Mouse (Mus musculus) cerebellum, adult 2 months (tissue): ENCODE results near the gene Arl8a. TPM values are rescaled to one million over a fixed set of nuclear protein-coding genes. Genes with fewer than 3 reads are reported as not detected.

ENCODE experiments used
- DNase-seq, 2 experiments: peaks; one replicate each; pipeline ENCODE4 v3.0.0; 2021
- H3K27ac ChIP-seq: fragments of 200-500 bp; 2 replicates; pipeline ENCODE4 v1.5.1; 2012; ENCODE audit warnings: low read length, control low read depth, inconsistent platforms; ENCODE audit not compliant: insufficient read depth
- H3K27me3 ChIP-seq: fragments of 200-500 bp; 2 replicates; pipeline ENCODE4 v1.6.1; 2012; ENCODE audit warnings: inconsistent platforms, mild to moderate bottlenecking, low read length, moderate library complexity; ENCODE audit not compliant: control insufficient read depth, insufficient read depth
- H3K4me1 ChIP-seq: fragments of 200-500 bp; 2 replicates; pipeline ENCODE4 v1.6.1; 2011; ENCODE audit warnings: low read length; ENCODE audit not compliant: control insufficient read depth, insufficient read depth
- H3K4me3 ChIP-seq: fragments of 200-500 bp; replicated peaks from 2 replicates; pipeline ENCODE3; 2011; ENCODE audit warnings: mild to moderate bottlenecking, low read depth, low read length, control low read depth; ENCODE audit not compliant: insufficient read depth
- CTCF ChIP-seq: fragments of 200-500 bp; IDR thresholded peaks from 2 replicates; pipeline ENCODE4 v1.5.1; 2011; ENCODE audit warnings: low read depth, mild to moderate bottlenecking, control low read depth, low read length, moderate library complexity, borderline replicate concordance; ENCODE audit not compliant: insufficient read depth
- POLR2A ChIP-seq: fragments of 200-500 bp; IDR thresholded peaks from 2 replicates; pipeline ENCODE4 v1.6.1; 2011; ENCODE audit warnings: low read length, control low read depth, borderline replicate concordance; ENCODE audit not compliant: insufficient read depth
- WGBS: fragments of 180-500 bp; shearing (Covaris S2); methylation state at CpG from one replicate; pipeline ENCODE4 v1.1.7; 2018; 5-methylcytosine and 5-hydroxymethylcytosine counted together
- polyA plus RNA-seq: library from polyadenylated mRNA; depleted of rRNA; stranded (reverse); fragments of >200 nt; gene quantifications from 2 replicates; pipeline ENCODE4 v1.2.3, GENCODE M21; 2012

Gene Arl8a
- polyA plus RNA-seq, 1 experiment = 297 TPM

DNA sequence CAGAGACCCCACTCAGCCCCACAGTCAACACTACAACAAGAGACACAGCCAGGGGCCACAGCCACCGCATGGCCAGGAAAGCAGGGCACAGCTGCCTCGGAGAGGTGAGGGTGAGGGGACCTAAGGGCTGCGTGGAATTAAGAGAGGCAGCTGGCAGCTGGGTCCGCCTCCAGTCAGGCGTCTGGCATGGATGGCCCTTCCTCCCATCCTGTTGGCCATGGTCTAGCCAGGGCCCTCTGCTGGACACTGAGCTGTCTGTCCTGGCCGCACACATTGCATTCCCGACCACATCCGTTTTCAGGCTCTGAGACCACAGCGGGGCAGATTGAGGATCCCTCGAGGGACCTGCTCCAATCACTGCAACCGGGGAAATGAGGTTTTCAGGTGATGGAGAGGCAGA is 20.8 kb downstream of the Arl8a start, which contains the start of gene Gpr37l1:
Gene Gpr37l1, minus strand, starts transcription at position 247 of the 400 bp plus-strand sequence.
- TF ChIP-seq CTCF = peak; percentile 22; the same call in 1 of the 2 replicates
- TF ChIP-seq POLR2A = no peak
- peak in 1 of 2 experiments; percentile 53 for DNase-seq
- 28% methylated on average over 11 of the region's 11 CpGs for WGBS
- Histone ChIP-seq H3K4me1 (peaks cover 3% of the 10 kb centered on the region; the same call in 1 of the 2 replicates), H3K27ac (no peak within 1 kb of the TSS), H3K4me3 (peak within 1 kb of the TSS; percentile 17), H3K27me3 (no peaks in the 10 kb centered on the region)

- Histone ChIP-seq H3K4me1 (peaks cover 3% of the 10 kb centered on the region; the same call in 1 of the 2 replicates), H3K4me3 (no peak overlapping the region), H3K27me3 (no peaks in the 10 kb centered on the region), H3K27ac (no peak overlapping the region)
- TF ChIP-seq CTCF (no peak), POLR2A (no peak)
- DNase-seq = no peak
- WGBS = 94% methylated on average over 10 of the region's 10 CpGs
Observed at GRCm38 (mm10) chr1:135168453-135169200, 22.0 kb downstream of the Arl8a start.

- H3K27ac ChIP-seq = peak overlapping the region; percentile 55; the same call in 1 of the 2 replicates
- WGBS = 5% methylated on average over 12 of the region's 12 CpGs
Observed at GRCm38 (mm10) chr1:135169556-135170224, 23.1 kb downstream of the Arl8a start.

GRCm38 (mm10) chr1:135170299-135170698 is 23.7 kb downstream of the Arl8a start:
- Histone ChIP-seq H3K4me3 (no peak overlapping the region), H3K27ac (no peak overlapping the region)
- WGBS = 69% methylated on average over 10 of the region's 10 CpGs

More at GRCm38 (mm10) chr1:135169556-135170224, 23.1 kb downstream of the Arl8a start:
- H3K4me1 ChIP-seq = peaks cover 3% of the 10 kb centered on the region; the same call in 1 of the 2 replicates
- H3K27me3 ChIP-seq = no peaks in the 10 kb centered on the region
- DNase-seq = peak in 1 of 2 experiments; percentile 46
- H3K4me3 ChIP-seq = peak overlapping the region; percentile 2
- no peak for TF ChIP-seq CTCF
- no peak for TF ChIP-seq POLR2A

DNA sequence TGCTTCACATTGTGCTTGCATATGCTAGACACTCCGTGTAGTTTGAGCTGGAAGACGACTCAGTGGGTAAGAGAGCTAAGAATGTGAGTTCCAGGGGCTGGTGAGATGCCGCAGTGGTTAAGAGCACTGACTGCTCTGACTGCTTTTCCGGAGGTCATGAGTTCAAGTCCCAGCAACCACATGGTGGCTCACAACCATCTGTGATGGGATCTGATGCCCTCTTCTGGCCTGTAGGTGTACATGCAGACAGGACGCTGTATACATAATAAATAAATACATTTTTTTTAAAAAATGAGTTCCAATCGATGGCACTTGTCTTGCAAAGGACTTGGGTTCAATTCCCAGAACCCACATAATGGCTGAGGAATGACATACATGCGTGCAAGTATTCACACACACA is 24.6 kb downstream of the Arl8a start:
- Histone ChIP-seq H3K4me1 (peaks cover 3% of the 10 kb centered on the region; the same call in 1 of the 2 replicates), H3K4me3 (no peak overlapping the region), H3K27ac (no peak overlapping the region), H3K27me3 (no peaks in the 10 kb centered on the region)
- TF ChIP-seq CTCF = 0 out of 2 replicates have a peak, but pooled peaks have one; percentile 17
- no peak for TF ChIP-seq POLR2A
- DNase-seq = no peak
- WGBS = 88% methylated on average over 7 of the region's 7 CpGs

More at GRCm38 (mm10) chr1:135170299-135170698, 23.7 kb downstream of the Arl8a start:
- Histone ChIP-seq H3K27me3 (no peaks in the 10 kb centered on the region), H3K4me1 (peaks cover 3% of the 10 kb centered on the region; the same call in 1 of the 2 replicates)
- DNase-seq = no peak
- TF ChIP-seq CTCF (no peak), POLR2A (no peak)

DNA sequence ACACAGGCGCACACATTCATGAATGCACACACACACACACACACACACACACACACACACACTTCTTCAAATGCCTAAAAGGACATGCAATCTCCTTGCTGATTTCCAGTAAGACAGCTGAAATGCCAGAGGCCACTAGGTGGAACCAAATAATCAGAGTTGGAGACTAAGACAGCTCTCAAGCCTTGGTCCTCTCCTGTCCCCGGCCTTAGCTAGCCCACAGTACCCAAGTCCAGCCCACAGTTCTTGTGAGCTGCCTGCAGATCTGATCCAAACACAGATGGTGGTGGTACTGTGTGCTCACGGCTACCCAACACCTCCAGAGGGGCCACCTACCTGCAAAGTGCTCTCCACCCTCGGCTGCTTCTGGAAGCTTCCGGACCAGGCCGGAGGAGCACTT is 25.4 kb downstream of the Arl8a start:
- no peaks in the 10 kb centered on the region for H3K27me3 ChIP-seq
- TF ChIP-seq POLR2A (no peak), CTCF (peak; percentile 77)
- H3K4me1 ChIP-seq = peaks cover 3% of the 10 kb centered on the region; the same call in 1 of the 2 replicates
- H3K4me3 ChIP-seq = no peak overlapping the region
- WGBS = 49% methylated on average over 6 of the region's 6 CpGs
- H3K27ac ChIP-seq = no peak overlapping the region
- peak; percentile 59 to 74 for DNase-seq

DNA sequence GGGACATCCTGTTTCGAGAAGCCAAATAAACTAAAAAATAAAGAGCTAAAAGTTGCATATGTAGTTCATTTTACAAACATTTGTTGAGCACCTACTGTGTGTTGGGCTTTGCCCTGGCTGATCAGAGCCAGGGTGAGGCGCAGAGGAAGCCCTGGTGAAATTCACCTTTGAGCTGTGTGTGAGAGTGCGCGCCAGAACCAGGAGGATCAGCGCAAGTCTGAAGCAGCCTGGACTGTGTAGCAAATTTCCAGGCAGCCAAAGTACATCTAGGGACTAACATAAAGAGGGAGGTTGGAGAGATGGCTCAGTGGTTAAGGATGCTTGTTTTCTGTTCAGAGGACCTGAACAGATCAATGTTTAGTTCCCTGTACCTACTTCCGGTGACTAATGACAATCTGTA is 26.7 kb downstream of the Arl8a start:
- H3K27me3 ChIP-seq = no peaks in the 10 kb centered on the region
- peaks cover 3% of the 10 kb centered on the region; the same call in 1 of the 2 replicates for H3K4me1 ChIP-seq
- no peak overlapping the region for H3K4me3 ChIP-seq
- WGBS = 97% methylated on average over 6 of the region's 6 CpGs
- no peak overlapping the region for H3K27ac ChIP-seq
- TF ChIP-seq CTCF = no peak
- TF ChIP-seq POLR2A = no peak
- DNase-seq = no peak

- Histone ChIP-seq H3K27me3 (no peaks in the 10 kb centered on the region), H3K27ac (no peak overlapping the region), H3K4me1 (no peaks in the 10 kb centered on the region; the same call in 1 of the 2 replicates), H3K4me3 (no peak overlapping the region)
- 75% methylated on average over 3 of the region's 3 CpGs for WGBS
- no peak for DNase-seq
- no peak for TF ChIP-seq POLR2A
- TF ChIP-seq CTCF = no peak
Observed at GRCm38 (mm10) chr1:135175176-135175575, 28.6 kb downstream of the Arl8a start.
